Mouse (Mus musculus) liver, postnatal 0 days (tissue): Measurements from ENCODE around the gene Podn.

Source experiments
- CTCF ChIP-seq: sonication (generic); IDR thresholded peaks from 2 replicates; pipeline ENCODE4 v1.5.1; 2016; ENCODE audit warnings: antibody characterized with exemption, low read depth
- EP300 ChIP-seq: IDR thresholded peaks from 2 replicates; pipeline ENCODE4 v1.6.1; 2016; ENCODE audit warnings: antibody characterized with exemption, low read depth, mild to moderate bottlenecking

DNA sequence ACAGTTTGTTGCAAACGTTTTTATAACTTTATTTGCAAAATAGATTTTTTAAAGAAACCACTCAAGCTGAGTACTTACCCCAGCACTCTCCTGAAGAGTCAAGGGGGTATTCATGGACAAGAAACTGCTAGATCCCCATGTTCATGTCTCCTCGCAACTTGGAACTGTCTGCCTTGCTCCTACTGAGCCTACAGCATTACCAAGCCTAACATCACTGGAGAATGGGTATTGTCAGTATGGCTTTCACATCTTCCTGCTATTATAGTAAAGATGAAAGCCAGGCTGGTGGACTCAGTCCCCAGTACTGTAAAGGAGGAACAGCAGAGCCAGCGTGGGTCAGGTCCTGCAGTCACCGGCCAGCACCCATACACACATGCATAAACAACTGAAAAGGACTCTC, at the start of gene Podn:
- TF ChIP-seq CTCF (no peak), EP300 (no peak)
